Mouse (Mus musculus) liver, adult 2 months (tissue): ENCODE results near the gene Abhd15. TPM values are rescaled to one million over a fixed set of nuclear protein-coding genes. Genes with fewer than 3 reads are reported as not detected.
A peak's percentile ranks its signal among the peaks of the same experiment; 100 is the strongest.

Source experiments
- DNase-seq: peaks from one replicate; pipeline ENCODE4 v3.0.0-alpha.2; 2011; ENCODE audit warnings: low read depth, low spot score; ENCODE audit errors: extremely low read depth
- H3K27ac ChIP-seq: fragments of 200-500 bp; replicated peaks from 2 replicates; pipeline ENCODE4 v1.5.1; 2012; ENCODE audit warnings: low read depth, mild to moderate bottlenecking, control low read depth, inconsistent platforms, low read length; ENCODE audit not compliant: insufficient read depth
- H3K27me3 ChIP-seq: fragments of 200-500 bp; 2 replicates; pipeline ENCODE4 v1.6.1; 2012; ENCODE audit warnings: mild to moderate bottlenecking, moderate library complexity, low read length, inconsistent platforms; ENCODE audit not compliant: control insufficient read depth, insufficient read depth
- H3K36me3 ChIP-seq: fragments of 200-500 bp; 2 replicates; pipeline ENCODE4 v1.6.1; 2012; ENCODE audit warnings: low read length, inconsistent platforms; ENCODE audit not compliant: control insufficient read depth, insufficient read depth
- H3K4me1 ChIP-seq: fragments of 200-500 bp; 2 replicates; pipeline ENCODE4 v1.6.1; 2011; ENCODE audit warnings: low read length; ENCODE audit not compliant: control insufficient read depth, insufficient read depth
- H3K4me3 ChIP-seq: fragments of 200-500 bp; 2 replicates; pipeline ENCODE4 v1.5.1; 2011; ENCODE audit warnings: low read depth, mild to moderate bottlenecking, control low read depth, low read length, moderate library complexity; ENCODE audit not compliant: insufficient read depth
- H3K79me2 ChIP-seq: fragments of 200-500 bp; 2 replicates; pipeline ENCODE4 v1.6.1; 2012; ENCODE audit warnings: inconsistent platforms, mild to moderate bottlenecking, low read length, moderate library complexity; ENCODE audit not compliant: control insufficient read depth, insufficient read depth
- H3K9ac ChIP-seq: fragments of 200-500 bp; 2 replicates; pipeline ENCODE4 v1.6.1; 2012; ENCODE audit warnings: low read depth, mild to moderate bottlenecking, control low read depth, inconsistent platforms, low read length
- CTCF ChIP-seq: fragments of 200-500 bp; IDR thresholded peaks from 2 replicates; pipeline ENCODE4 v1.5.1; 2011; ENCODE audit warnings: low read depth, low read length, control low read depth
- POLR2A ChIP-seq: fragments of 200-500 bp; IDR thresholded peaks from 2 replicates; pipeline ENCODE4 v1.6.1; 2011; ENCODE audit warnings: low read length, control low read depth; ENCODE audit not compliant: insufficient read depth; ENCODE audit errors: extremely low read depth
- WGBS: fragments of 180-500 bp; shearing (Covaris S2); methylation state at CpG from one replicate; pipeline ENCODE4 v1.1.7; 2018; 5-methylcytosine and 5-hydroxymethylcytosine counted together
- polyA plus RNA-seq: library from polyadenylated mRNA; depleted of rRNA; stranded (reverse); fragments of >200 nt; gene quantifications from 2 replicates; pipeline ENCODE4 v1.2.3, GENCODE M21; 2012
- total RNA-seq: library from RNA; depleted of rRNA; stranded (reverse); fragments of >200 nt; gene quantifications from 2 replicates; pipeline ENCODE4 v1.2.3, GENCODE M21; 2014

Abhd15 gene
- total and polyA plus RNA-seq, 2 experiments, result 32.7 to 43.0 TPM

- H3K36me3 ChIP-seq, result no peaks in the 10 kb centered on the region
- WGBS, result 91% methylated on average over 22 of the region's 22 CpGs
- H3K4me3 ChIP-seq, result no peak overlapping the region
These were observed 9.5 kb upstream of the Abhd15 start for GRCm38 (mm10) chr11:77505291-77505980.

GRCm38 (mm10) chr11:77506273-77506672 lies 8.6 kb upstream of the Abhd15 start:
- whole genome bisulfite sequencing, result 86% methylated on average over 14 of the region's 14 CpGs

More at GRCm38 (mm10) chr11:77505291-77505980, 9.5 kb upstream of the Abhd15 start:
- no peaks in the 10 kb centered on the region for H3K79me2 ChIP-seq
- DNase-seq, result no peak
- TF ChIP-seq CTCF (no peak), POLR2A (no peak)
- H3K27ac ChIP-seq, result no peak overlapping the region
- H3K9ac ChIP-seq, result no peak overlapping the region
- no peaks in the 10 kb centered on the region for H3K27me3 ChIP-seq
- H3K4me1 ChIP-seq, result peaks cover 3% of the 10 kb centered on the region; the same call in 1 of the 2 replicates

GRCm38 (mm10) chr11:77506941-77507340 lies 8.0 kb upstream of the Abhd15 start:
- no peaks in the 10 kb centered on the region for H3K36me3 ChIP-seq
- H3K4me1 ChIP-seq, result peaks cover 3% of the 10 kb centered on the region; the same call in 1 of the 2 replicates
- no peaks in the 10 kb centered on the region for H3K27me3 ChIP-seq
- no peak overlapping the region for H3K4me3 ChIP-seq
- TF ChIP-seq CTCF (no peak), POLR2A (no peak)
- H3K79me2 ChIP-seq, result no peaks in the 10 kb centered on the region
- no peak for DNase-seq
- WGBS, result 93% methylated on average over 6 of the region's 6 CpGs
- no peak overlapping the region for H3K27ac ChIP-seq
- no peak overlapping the region for H3K9ac ChIP-seq

More at GRCm38 (mm10) chr11:77506273-77506672, 8.6 kb upstream of the Abhd15 start:
- no peak for DNase-seq
- Histone ChIP-seq H3K9ac (no peak overlapping the region), H3K4me3 (no peak overlapping the region), H3K27ac (no peak overlapping the region), H3K36me3 (no peaks in the 10 kb centered on the region), H3K4me1 (peaks cover 3% of the 10 kb centered on the region; the same call in 1 of the 2 replicates), H3K27me3 (no peaks in the 10 kb centered on the region), H3K79me2 (no peaks in the 10 kb centered on the region)
- TF ChIP-seq CTCF, result no peak

- TF ChIP-seq POLR2A (no peak), CTCF (no peak)
- WGBS, result 78% methylated on average over 4 of the region's 4 CpGs
- no peak for DNase-seq
- Histone ChIP-seq H3K4me3 (no peak overlapping the region), H3K27me3 (no peaks in the 10 kb centered on the region), H3K79me2 (no peaks in the 10 kb centered on the region; the same call in 1 of the 2 replicates), H3K27ac (no peak overlapping the region), H3K9ac (no peak overlapping the region), H3K4me1 (peaks cover 4% of the 10 kb centered on the region; the same call in 1 of the 2 replicates), H3K36me3 (no peaks in the 10 kb centered on the region)
These were observed 7.5 kb upstream of the Abhd15 start for GRCm38 (mm10) chr11:77507426-77507825.

GRCm38 (mm10) chr11:77508068-77509021 lies 6.6 kb upstream of the Abhd15 start:
- Histone ChIP-seq H3K27ac (no peak overlapping the region), H3K4me1 (peaks cover 8% of the 10 kb centered on the region; the same call in 1 of the 2 replicates)
- whole genome bisulfite sequencing, result 23% methylated on average over 49 of the region's 49 CpGs

More at GRCm38 (mm10) chr11:77508068-77509021, 6.6 kb upstream of the Abhd15 start:
- H3K36me3 ChIP-seq, result no peaks in the 10 kb centered on the region
- peak overlapping the region; percentile 67 for H3K9ac ChIP-seq
- H3K79me2 ChIP-seq, result no peaks in the 10 kb centered on the region; the same call in 1 of the 2 replicates
- peak overlapping the region; percentile 56; the same call in 1 of the 2 replicates for H3K4me3 ChIP-seq
- TF ChIP-seq POLR2A, result no peak
- peak; percentile 82 for TF ChIP-seq CTCF
- H3K27me3 ChIP-seq, result no peaks in the 10 kb centered on the region
- DNase-seq, result no peak
